Mouse (Mus musculus): Measurements from ENCODE around the gene Taar6.

Gene Taar6

GRCm38 (mm10) chr10:23937613-23938012 is 47.8 kb downstream of the Taar6 start:
- DNase-seq (ENCODE audit: low read depth, low spot score), result no peak
